Mouse (Mus musculus) MEL (cell line): ENCODE measurements around the gene Foxd1. TPM values are rescaled to one million over a fixed set of nuclear protein-coding genes. Genes with fewer than 3 reads are reported as not detected.

ENCODE experiments used
- DNase-seq: peaks from one replicate; pipeline ENCODE4 v3.0.0; 2011; ENCODE audit warnings: low read depth, low spot score
- H3K27ac ChIP-seq: 2 replicates; pipeline ENCODE4 v1.5.1; 2012; ENCODE audit warnings: low read depth, mild to moderate bottlenecking, control low read depth, low read length, moderate library complexity; ENCODE audit not compliant: control insufficient read depth
- H3K27me3 ChIP-seq, 2 experiments: fragments of 150-350 bp in 1 of 2; sonication (generic) in 1 of 2; 2 replicates each; pipeline ENCODE4 v1.6.1; 2012; ENCODE audit warnings: low read length in 2 of 2, mild to moderate bottlenecking in 2 of 2, improper control_type of control experiment in 1 of 2, moderate library complexity in 1 of 2; ENCODE audit not compliant: insufficient read depth in 2 of 2, control insufficient read depth in 1 of 2
- H3K36me3 ChIP-seq, 2 experiments: 2 replicates each; pipeline ENCODE4 v1.6.1; 2012 to 2014; ENCODE audit warnings: low read length in 2 of 2, improper control_type of control experiment in 1 of 2, inconsistent platforms in 1 of 2, mild to moderate bottlenecking in 1 of 2; ENCODE audit not compliant: insufficient read depth in 2 of 2, control insufficient read depth in 1 of 2
- H3K4me1 ChIP-seq, 2 experiments: fragments of 150-350 bp in 1 of 2; sonication (generic) in 1 of 2; 2 replicates each; pipeline ENCODE4 v1.6.1; 2012; ENCODE audit warnings: low read length in 2 of 2, improper control_type of control experiment in 1 of 2, mild to moderate bottlenecking in 1 of 2; ENCODE audit not compliant: insufficient read depth in 2 of 2, control insufficient read depth in 1 of 2
- H3K4me3 ChIP-seq, 2 experiments: fragments of 150-350 bp in 1 of 2; sonication (generic) in 1 of 2; 2 replicates each; pipeline ENCODE4 v1.5.1; 2012; ENCODE audit warnings: low read depth in 2 of 2, low read length in 2 of 2, mild to moderate bottlenecking in 2 of 2, moderate library complexity in 2 of 2, control low read depth in 1 of 2, improper control_type of control experiment in 1 of 2; ENCODE audit not compliant: control insufficient read depth in 1 of 2, insufficient read depth in 1 of 2
- H3K79me2 ChIP-seq: 2 replicates; pipeline ENCODE4 v1.6.1; 2012; ENCODE audit warnings: mild to moderate bottlenecking, low read length, moderate library complexity; ENCODE audit not compliant: control insufficient read depth, poor library complexity, insufficient read depth
- H3K9ac ChIP-seq: 2 replicates; pipeline ENCODE4 v1.6.1; 2012; ENCODE audit warnings: low read depth, mild to moderate bottlenecking, control low read depth, low read length, moderate library complexity; ENCODE audit not compliant: control insufficient read depth, poor library complexity, severe bottlenecking
- H3K9me3 ChIP-seq: fragments of 150-350 bp; sonication (generic); replicated peaks from 2 replicates; pipeline ENCODE4 v1.6.1; 2012; ENCODE audit warnings: mild to moderate bottlenecking, low read length, improper control_type of control experiment, moderate library complexity; ENCODE audit not compliant: insufficient read depth
- CTCF ChIP-seq, 3 experiments: IDR thresholded peaks in 2 of 3; conservative IDR thresholded peaks in 1 of 3; 2 replicates each; pipeline ENCODE4 v1.5.1; 2011 to 2012; ENCODE audit warnings: low read length in 3 of 3, low read depth in 2 of 3, mild to moderate bottlenecking in 2 of 3, improper control_type of control experiment in 1 of 3, inconsistent platforms in 1 of 3, mixed read lengths in 1 of 3, moderate library complexity in 1 of 3; ENCODE audit not compliant: control insufficient read depth in 1 of 3, insufficient read depth in 1 of 3, poor library complexity in 1 of 3, severe bottlenecking in 1 of 3
- E2F4 ChIP-seq: IDR thresholded peaks from 2 replicates; pipeline ENCODE4 v1.6.1; 2011; ENCODE audit warnings: low read depth, low read length, improper control_type of control experiment, borderline replicate concordance
- ELF1 ChIP-seq: IDR thresholded peaks from 2 replicates; pipeline ENCODE4 v1.6.1; 2014; ENCODE audit warnings: low read depth, mild to moderate bottlenecking, inconsistent platforms, low read length, improper control_type of control experiment, moderate library complexity
- EP300 ChIP-seq, 2 experiments: IDR thresholded peaks; 2 replicates each; pipeline ENCODE4 v1.6.1; 2011; ENCODE audit warnings: improper control_type of control experiment in 2 of 2, low read length in 2 of 2, low read depth in 1 of 2, mild to moderate bottlenecking in 1 of 2
- GABPA ChIP-seq: IDR thresholded peaks from 2 replicates; pipeline ENCODE4 v1.6.1; 2012; ENCODE audit warnings: low read depth, mild to moderate bottlenecking, inconsistent platforms, low read length, improper control_type of control experiment, moderate library complexity
- GATA1 ChIP-seq: IDR thresholded peaks from 2 replicates; pipeline ENCODE4 v1.6.1; 2011; ENCODE audit warnings: low read depth, low read length, improper control_type of control experiment
- HCFC1 ChIP-seq: IDR thresholded peaks from 2 replicates; pipeline ENCODE4 v1.6.1; 2012; ENCODE audit warnings: low read depth, mild to moderate bottlenecking, inconsistent platforms, low read length, improper control_type of control experiment, moderate library complexity
- JUND ChIP-seq: IDR thresholded peaks from 2 replicates; pipeline ENCODE4 v1.6.1; 2011; ENCODE audit warnings: low read depth, mild to moderate bottlenecking, improper control_type of control experiment, low read length
- MAFK ChIP-seq: IDR thresholded peaks from 2 replicates; pipeline ENCODE4 v1.6.1; 2011; ENCODE audit warnings: low read depth, mild to moderate bottlenecking, low read length, improper control_type of control experiment, borderline replicate concordance
- MAX ChIP-seq: IDR thresholded peaks from 2 replicates; pipeline ENCODE4 v1.6.1; 2011; ENCODE audit warnings: low read length, improper control_type of control experiment
- MEF2A ChIP-seq: IDR thresholded peaks from 2 replicates; pipeline ENCODE4 v1.6.1; 2014; ENCODE audit warnings: low read depth, mild to moderate bottlenecking, inconsistent platforms, low read length, improper control_type of control experiment; ENCODE audit not compliant: poor library complexity, insufficient replicate concordance, severe bottlenecking; ENCODE audit errors: extremely low read depth
- MXI1 ChIP-seq: IDR thresholded peaks from 2 replicates; pipeline ENCODE4 v1.6.1; 2011; ENCODE audit warnings: mild to moderate bottlenecking, low read depth, low read length, improper control_type of control experiment
- MYB ChIP-seq: IDR thresholded peaks from 2 replicates; pipeline ENCODE4 v1.6.1; 2011; ENCODE audit warnings: mild to moderate bottlenecking, low read depth, low read length, improper control_type of control experiment
- MYC ChIP-seq: IDR thresholded peaks from 2 replicates; pipeline ENCODE4 v1.6.1; 2011; ENCODE audit warnings: low read depth, mild to moderate bottlenecking, low read length, improper control_type of control experiment, moderate library complexity
- NELFE ChIP-seq: IDR thresholded peaks from 2 replicates; pipeline ENCODE4 v1.6.1; 2011; ENCODE audit warnings: low read depth, low read length, improper control_type of control experiment
- NRF1 ChIP-seq: IDR thresholded peaks from 2 replicates; pipeline ENCODE4 v1.6.1; 2014; ENCODE audit warnings: low read depth, mild to moderate bottlenecking, inconsistent platforms, low read length, improper control_type of control experiment, moderate library complexity; ENCODE audit not compliant: poor library complexity, insufficient read depth, severe bottlenecking
- POLR2A ChIP-seq, 2 experiments: IDR thresholded peaks; 2 replicates each; pipeline ENCODE4 v1.6.1; 2011 to 2012; ENCODE audit warnings: low read length in 2 of 2, mild to moderate bottlenecking in 2 of 2, control low read depth in 1 of 2, improper control_type of control experiment in 1 of 2, low read depth in 1 of 2, moderate library complexity in 1 of 2; ENCODE audit not compliant: control insufficient read depth in 1 of 2, insufficient read depth in 1 of 2, poor library complexity in 1 of 2
- POLR2AphosphoS5 ChIP-seq: IDR thresholded peaks from 2 replicates; pipeline ENCODE4 v1.6.1; 2012; ENCODE audit warnings: low read depth, borderline replicate concordance, mild to moderate bottlenecking, inconsistent platforms, low read length, moderate library complexity, mixed read lengths
- RAD21 ChIP-seq: IDR thresholded peaks from 2 replicates; pipeline ENCODE4 v1.6.1; 2011; ENCODE audit warnings: mild to moderate bottlenecking, low read depth, low read length, improper control_type of control experiment
- SIN3A ChIP-seq: IDR thresholded peaks from 2 replicates; pipeline ENCODE4 v1.6.1; 2012; ENCODE audit warnings: low read length, improper control_type of control experiment, inconsistent platforms
- SMC3 ChIP-seq: IDR thresholded peaks from 2 replicates; pipeline ENCODE4 v1.6.1; 2011; ENCODE audit warnings: low read depth, low read length, improper control_type of control experiment
- TAL1 ChIP-seq: IDR thresholded peaks from 2 replicates; pipeline ENCODE4 v1.6.1; 2012; ENCODE audit warnings: mild to moderate bottlenecking, inconsistent platforms, low read length, moderate library complexity, mixed read lengths
- TBP ChIP-seq: IDR thresholded peaks from 2 replicates; pipeline ENCODE4 v1.8.0; 2011; ENCODE audit warnings: low read depth, low read length, improper control_type of control experiment
- TCF12 ChIP-seq: IDR thresholded peaks from 2 replicates; pipeline ENCODE4 v1.6.1; 2014; ENCODE audit warnings: low read depth, mild to moderate bottlenecking, inconsistent platforms, low read length, improper control_type of control experiment, moderate library complexity
- USF2 ChIP-seq, 2 experiments: IDR thresholded peaks; 2 replicates each; pipeline ENCODE4 v1.6.1; 2011 to 2012; ENCODE audit warnings: improper control_type of control experiment in 2 of 2, low read length in 2 of 2, borderline replicate concordance in 1 of 2, inconsistent platforms in 1 of 2, low read depth in 1 of 2, mild to moderate bottlenecking in 1 of 2; ENCODE audit not compliant: insufficient read depth in 1 of 2
- ZC3H11A ChIP-seq: IDR thresholded peaks from 2 replicates; pipeline ENCODE4 v1.6.1; 2012; ENCODE audit warnings: low read depth, mild to moderate bottlenecking, inconsistent platforms, low read length, improper control_type of control experiment
- ZKSCAN1 ChIP-seq: IDR thresholded peaks from 2 replicates; pipeline ENCODE4 v1.6.1; 2012; ENCODE audit warnings: low read depth, mild to moderate bottlenecking, inconsistent platforms, low read length, improper control_type of control experiment, moderate library complexity
- ZNF384 ChIP-seq: IDR thresholded peaks from 2 replicates; pipeline ENCODE4 v1.6.1; 2012; ENCODE audit warnings: low read depth, mild to moderate bottlenecking, inconsistent platforms, low read length, improper control_type of control experiment
- polyA plus RNA-seq, 2 experiments: library from polyadenylated mRNA; stranded (reverse) in 1 of 2; unstranded in 1 of 2; fragments of >175 nt in 1 of 2; fragments of >200 nt in 1 of 2; gene quantifications; 2 replicates each; pipeline versions ENCODE4 v1.2.1 to v1.2.4; 2012; ENCODE audit warnings: low replicate concordance in 2 of 2, low read depth in 1 of 2; ENCODE audit not compliant: insufficient read length in 2 of 2, insufficient read depth in 1 of 2, missing spikeins in 1 of 2
- total RNA-seq: library from RNA; depleted of rRNA; stranded (reverse); fragments of 300-350 nt; gene quantifications from 2 replicates; pipeline ENCODE4 v1.2.3, GENCODE M21; 2012

Foxd1 gene
- total and polyA plus RNA-seq, 3 experiments: not detected

DNA sequence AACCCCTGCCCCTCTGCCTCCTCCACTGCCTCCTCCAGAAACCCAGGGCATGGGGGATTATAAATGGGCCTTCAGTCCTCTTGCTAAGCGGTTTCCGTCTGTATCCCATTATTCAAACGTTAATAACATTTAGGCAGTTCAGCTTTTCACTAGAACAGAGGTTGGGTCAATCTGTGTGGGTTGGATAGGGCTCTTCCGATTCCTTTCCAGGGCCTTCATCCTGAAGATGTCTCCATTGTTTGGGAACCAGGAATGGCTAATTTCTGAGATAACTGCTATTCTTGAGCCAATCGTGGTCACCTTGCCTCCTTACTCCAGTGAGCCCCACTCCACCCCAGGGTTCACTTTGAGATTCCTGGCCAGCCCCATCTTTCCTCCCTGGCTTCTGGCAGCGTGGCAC lies 38.0 kb downstream of the Foxd1 start:
- Histone ChIP-seq H3K9me3 (no peaks in the 10 kb centered on the region), H3K36me3 (no peaks in the 10 kb centered on the region), H3K9ac (no peak overlapping the region), H3K4me1 (no peaks in the 10 kb centered on the region), H3K27ac (no peak overlapping the region), H3K4me3 (no peak overlapping the region), H3K79me2 (no peaks in the 10 kb centered on the region), H3K27me3 (no peaks in the 10 kb centered on the region)
- no peak for DNase-seq
- TF ChIP-seq MYB (no peak), ZC3H11A (no peak), TAL1 (no peak), E2F4 (no peak), MAFK (no peak), NRF1 (no peak), TCF12 (no peak), HCFC1 (no peak), GABPA (no peak), ZKSCAN1 (no peak), JUND (no peak), MYC (no peak), ZNF384 (no peak), NELFE (no peak), MEF2A (no peak), POLR2A (IDR thresholded peaks at IDR 0.05; ENCODE audit: control insufficient read depth in 1 of 2, insufficient read depth in 1 of 2, low read depth in 1 of 2, low read length in 2 of 2, poor library complexity in 1 of 2) (no peak), POLR2AphosphoS5 (no peak), MAX (no peak), ELF1 (no peak), SIN3A (no peak)

DNA sequence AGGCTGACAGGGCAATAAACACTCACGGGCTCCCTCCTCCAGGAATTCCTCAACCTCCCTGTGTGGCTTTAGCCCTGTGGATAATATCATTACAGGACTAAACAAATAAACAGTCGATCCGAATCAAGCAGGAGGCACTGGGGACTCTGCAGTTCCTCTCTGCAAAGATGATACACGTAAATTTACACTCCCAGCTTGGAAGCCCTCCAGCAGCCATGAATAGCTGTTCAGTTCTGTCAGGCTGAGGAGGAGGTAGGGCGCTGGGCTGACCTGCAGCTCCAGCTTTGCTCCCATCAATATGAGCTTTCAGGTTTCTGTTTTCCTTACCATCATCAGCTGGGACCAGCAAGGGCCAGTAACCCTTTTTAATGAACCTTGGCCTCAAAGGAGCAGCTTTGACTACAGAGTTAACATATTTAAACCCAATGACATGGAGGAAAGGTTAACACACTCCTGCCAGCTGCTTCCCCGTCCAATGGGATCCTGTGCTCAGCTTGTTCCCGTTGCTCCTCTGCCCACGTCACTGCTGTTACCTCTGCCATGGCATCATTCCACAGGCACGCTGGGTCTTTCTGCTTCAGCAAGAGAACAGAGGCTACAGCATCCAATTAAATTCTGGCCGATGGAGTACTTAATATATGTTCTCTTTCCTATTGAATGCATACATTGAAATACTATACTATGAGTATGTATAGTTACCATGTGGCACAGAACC lies 39.5 kb downstream of the Foxd1 start:
- Histone ChIP-seq H3K36me3 (no peaks in the 10 kb centered on the region), H3K27me3 (no peaks in the 10 kb centered on the region), H3K27ac (no peak overlapping the region), H3K4me3 (no peak overlapping the region), H3K9ac (no peak overlapping the region), H3K79me2 (no peaks in the 10 kb centered on the region), H3K4me1 (no peaks in the 10 kb centered on the region)
- no peak for DNase-seq
- TF ChIP-seq TCF12: no peak
- TF ChIP-seq JUND: no peak
- no peak for TF ChIP-seq ZC3H11A
- TF ChIP-seq SMC3: no peak
- no peak for TF ChIP-seq HCFC1
- no peak for TF ChIP-seq MAX
- TF ChIP-seq EP300 (IDR thresholded peaks at IDR 0.05; ENCODE audit: low read depth in 1 of 2, low read length in 2 of 2): no peak
- TF ChIP-seq TBP: no peak
- no peak for TF ChIP-seq GATA1
- no peak for TF ChIP-seq CTCF (IDR thresholded peaks at IDR 0.05 in 2 of 3, conservative IDR thresholded peaks at IDR 0.05 in 1 of 3; ENCODE audit: control insufficient read depth in 1 of 3, insufficient read depth in 1 of 3, low read depth in 2 of 3, low read length in 3 of 3, poor library complexity in 1 of 3, severe bottlenecking in 1 of 3)
- no peak for TF ChIP-seq MAFK
- TF ChIP-seq POLR2AphosphoS5: no peak
- TF ChIP-seq MXI1: no peak
- no peak for TF ChIP-seq USF2 (IDR thresholded peaks at IDR 0.05; ENCODE audit: borderline replicate concordance in 1 of 2, insufficient read depth in 1 of 2, low read depth in 1 of 2, low read length in 2 of 2)
- no peak for TF ChIP-seq NRF1
- TF ChIP-seq RAD21: no peak
- TF ChIP-seq, all 39 proteins: peak for 0
- no peaks in the 10 kb centered on the region for H3K9me3 ChIP-seq
